Mouse (Mus musculus) olfactory bulb, adult 2 months (tissue): ENCODE results near the gene Znhit2.

ENCODE experiments used
- CTCF ChIP-seq: fragments of 200-500 bp; IDR thresholded peaks from 2 replicates; pipeline ENCODE4 v1.5.1; 2012; ENCODE audit warnings: low read depth, mild to moderate bottlenecking, low read length, moderate library complexity; ENCODE audit not compliant: insufficient read depth
- POLR2A ChIP-seq: fragments of 200-500 bp; IDR thresholded peaks from 2 replicates; pipeline ENCODE4 v1.6.1; 2012; ENCODE audit warnings: mild to moderate bottlenecking, low read depth, low read length, moderate library complexity; ENCODE audit not compliant: insufficient read depth

DNA sequence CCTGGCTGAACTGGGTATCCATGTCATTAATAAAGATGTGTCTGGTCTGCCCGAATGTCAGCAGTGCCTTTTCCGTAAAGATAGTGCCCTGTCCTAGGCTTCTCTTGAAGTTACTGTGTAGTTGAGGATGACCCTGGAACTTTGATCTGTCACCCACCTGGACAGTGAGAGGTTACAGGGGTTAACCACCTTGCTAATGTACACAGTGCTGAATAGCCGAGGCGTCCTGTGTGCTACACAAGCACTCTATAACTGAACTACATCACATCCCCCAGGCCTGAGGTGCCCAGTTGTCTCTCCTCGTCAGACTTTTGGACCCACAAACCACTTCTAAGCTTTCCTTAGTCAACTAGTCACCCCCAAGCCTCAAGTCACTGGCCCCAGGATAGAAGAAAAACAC is 1.4 kb downstream of the Znhit2 start:
- TF ChIP-seq CTCF (no peak), POLR2A (no peak)
